ENCODE assay signal across 8 mouse cellular contexts in genomic region chr13:117602617-117603358, GRCm38 (mm10). TPM values are rescaled to one million over a fixed set of nuclear protein-coding genes. Genes with fewer than 3 reads are reported as not detected.
DNase-seq lines count a peak whose midpoint lies in the region; ATAC-seq and TF ChIP-seq lines count a peak whose summit lies in the region.

No protein-coding gene starts in this region.

- under 1% methylated on average over 59 of the region's 62 CpGs for WGBS in forebrain, embryonic 12.5 days

- H3K4me3 ChIP-seq in layer of hippocampus, adult 2 months = peak overlapping the region; percentile 75
- H3K4me3 ChIP-seq in forebrain, embryonic 12.5 days (replicated peaks) = peak overlapping the region; percentile 62
- H3K4me3 ChIP-seq in left cerebral cortex, adult 2 months = peak overlapping the region; percentile 85

- intact Hi-C loops in left cerebral cortex, adult 2 months (cut with DNase I) = loop anchor here (2.0 to 10.0 kb wide), 5 partner anchors 122 to 750 kb away; no protein-coding TSS in a partner anchor

- peak; percentile 81; the same call in 1 of the 2 replicates for ATAC-seq in forebrain, embryonic 12.5 days (ENCODE audit: low FRiP score)

- peak overlapping the region; percentile 88 for H3K27ac ChIP-seq in layer of hippocampus, adult 2 months
- H3K27ac ChIP-seq in forebrain, embryonic 12.5 days = no peak overlapping the region
- H3K27ac ChIP-seq in left cerebral cortex, adult 2 months = peak overlapping the region; percentile 85

- peak overlapping the region; percentile 65 for H3K9ac ChIP-seq in forebrain, embryonic 12.5 days

- no peak for TF ChIP-seq CTCF in layer of hippocampus, adult 2 months (conservative IDR thresholded peaks at IDR 0.05)
- no peak for TF ChIP-seq CTCF in left cerebral cortex, adult 2 months (IDR thresholded peaks at IDR 0.05)

- peaks cover 14% of the 10 kb centered on the region for H3K4me1 ChIP-seq in forebrain, embryonic 12.5 days

- peak overlapping the region; percentile 95 for H3K4me2 ChIP-seq in forebrain, embryonic 12.5 days

- H3K9me3 ChIP-seq in forebrain, embryonic 12.5 days = no peaks in the 10 kb centered on the region

- peaks cover 15% of the 10 kb centered on the region for H3K27me3 ChIP-seq in forebrain, embryonic 12.5 days

- peak in 1 of 2 experiments; percentile 30 for DNase-seq in layer of hippocampus, adult 2 months (ENCODE audit: low spot score in 2 of 2)
- no peak for DNase-seq in layer of hippocampus, adult 9-10 months (ENCODE audit: low spot score)
- DNase-seq in cerebellum, adult 18-20 months = peak; percentile 44 to 60
- peak; percentile 43 to 46 for DNase-seq in left cerebral cortex, adult 2 months (ENCODE audit: extremely low spot score in 1 of 2, low spot score in 2 of 2)
- DNase-seq in neural tube, embryonic 10.5 days (ENCODE audit: extremely low spot score, low spot score) = peak; percentile 58
- DNase-seq in yolk sac, embryonic 10.5 days (ENCODE audit: low spot score) = no peak
- DNase-seq in lung, postnatal 36 days = no peak

- no peaks in the 10 kb centered on the region for H3K36me3 ChIP-seq in forebrain, embryonic 12.5 days (replicated peaks)

RNA-seq across cellular contexts. Expression of gene Hcn1, which starts 0.7 kb away (rescaled TPM):
- total RNA-seq in layer of hippocampus, adult 2 months (2021) = 10 to 100 TPM; 39.2 to 39.8 TPM
- polyA plus RNA-seq in forebrain, embryonic 12.5 days (2016; fragmentation: Nextera tagmentation; extraction: Ambion mirVana) = 0.10 and 0.12 TPM in 2 replicates
- total RNA-seq in left cerebral cortex, adult 2 months (2021) = 10 to 100 TPM; 43.3 to 46.7 TPM

Comparison
In these comparisons a context has a peak if more than half of its experiments do, and no peak if none do; other contexts are left out.
1. DNase-seq: peak in cerebellum, adult 18-20 months (2 of 2), left cerebral cortex, adult 2 months (2 of 2) and neural tube, embryonic 10.5 days (single experiment); none in layer of hippocampus, adult 9-10 months (single experiment), yolk sac, embryonic 10.5 days (single experiment) and lung, postnatal 36 days (single experiment).
2. Peak in every context shown above with its lines, with median percentiles within 50 percentile points of each other: H3K4me3 ChIP-seq.